Mouse (Mus musculus): ENCODE measurements around the gene Ampd2. TPM values are rescaled to one million over a fixed set of nuclear protein-coding genes. Genes with fewer than 3 reads are reported as not detected.

Ampd2 gene
- polyA plus RNA-seq, 1 experiment from 2014 or later: 50.1 TPM

- Histone ChIP-seq H3K9me3 (no peaks in the 10 kb centered on the region), H3K27me3 (no peaks in the 10 kb centered on the region), H3K36me3 (no peaks in the 10 kb centered on the region), H3K4me1 (no peaks in the 10 kb centered on the region), H3K9ac (no peak overlapping the region), H3K4me3 (no peak overlapping the region), H3K4me2 (no peak overlapping the region), H3K27ac (no peak overlapping the region)
- no peak for ATAC-seq (ENCODE audit: insufficient number of reproducible peaks, low FRiP score, low TSS enrichment, low read depth)
- 64% methylated on average over 4 of the region's 4 CpGs for WGBS
These were observed 61.1 kb downstream of the Ampd2 start for GRCm38 (mm10) chr3:108025318-108025717.

Other genes with a start within 250 kb of the Ampd2 start
- gene Eps8l3, start 209.4 kb downstream of the Ampd2 start, polyA plus RNA-seq (2015; fragmentation: Nextera tagmentation; extraction: Ambion mirVana): not detected in 2 replicates
- gene Gstm5, start 190.8 kb downstream of the Ampd2 start, polyA plus RNA-seq (2015; fragmentation: Nextera tagmentation; extraction: Ambion mirVana): 168 and 185 TPM in 2 replicates
- 10.7 and 11.9 TPM in 2 replicates for gene Gstm7, start 154.8 kb downstream of the Ampd2 start, polyA plus RNA-seq (2015; fragmentation: Nextera tagmentation; extraction: Ambion mirVana)
- gene Gstm6, start 142.9 kb downstream of the Ampd2 start, polyA plus RNA-seq (2015; fragmentation: Nextera tagmentation; extraction: Ambion mirVana): 6.8 and 7.4 TPM in 2 replicates
- gene Gstm3, start 117.4 kb downstream of the Ampd2 start, polyA plus RNA-seq (2015; fragmentation: Nextera tagmentation; extraction: Ambion mirVana): not detected in 2 replicates
- gene Gstm2, start 100.2 kb downstream of the Ampd2 start, polyA plus RNA-seq (2015; fragmentation: Nextera tagmentation; extraction: Ambion mirVana): 69.1 and 73.7 TPM in 2 replicates
- 56.1 and 63.9 TPM in 2 replicates for gene Gstm1, start 68.7 kb downstream of the Ampd2 start, polyA plus RNA-seq (2015; fragmentation: Nextera tagmentation; extraction: Ambion mirVana)
- gene Gstm4, start 41.8 kb downstream of the Ampd2 start, polyA plus RNA-seq (2015; fragmentation: Nextera tagmentation; extraction: Ambion mirVana): 14.0 and 14.2 TPM in 2 replicates
- 0.67 and 0.96 TPM in 2 replicates for gene Gnat2, start 6.1 kb upstream of the Ampd2 start, polyA plus RNA-seq (2015; fragmentation: Nextera tagmentation; extraction: Ambion mirVana)
- 179 and 183 TPM in 2 replicates for gene Gnai3, start 59.5 kb upstream of the Ampd2 start, polyA plus RNA-seq (2015; fragmentation: Nextera tagmentation; extraction: Ambion mirVana)
- 0.09 TPM in 2 replicates for gene Gpr61, start 68.2 kb upstream of the Ampd2 start, polyA plus RNA-seq (2015; fragmentation: Nextera tagmentation; extraction: Ambion mirVana)
- 4.7 and 5.4 TPM in 2 replicates for gene Amigo1, start 99.7 kb upstream of the Ampd2 start, polyA plus RNA-seq (2015; fragmentation: Nextera tagmentation; extraction: Ambion mirVana)
- 2.4 and 3.1 TPM in 2 replicates for gene Cyb561d1, start 114.6 kb upstream of the Ampd2 start, polyA plus RNA-seq (2015; fragmentation: Nextera tagmentation; extraction: Ambion mirVana)
- gene Atxn7l2, start 124.3 kb upstream of the Ampd2 start, polyA plus RNA-seq (2015; fragmentation: Nextera tagmentation; extraction: Ambion mirVana): 18.0 and 18.7 TPM in 2 replicates
- 2.8 and 7.6 TPM in 2 replicates for gene Sypl2, start 140.0 kb upstream of the Ampd2 start, polyA plus RNA-seq (2015; fragmentation: Nextera tagmentation; extraction: Ambion mirVana)
- gene Psma5, start 170.3 kb upstream of the Ampd2 start, polyA plus RNA-seq (2015; fragmentation: Nextera tagmentation; extraction: Ambion mirVana): 254 and 257 TPM in 2 replicates
- 10.2 and 12.8 TPM in 2 replicates for gene Sort1, start 197.4 kb upstream of the Ampd2 start, polyA plus RNA-seq (2015; fragmentation: Nextera tagmentation; extraction: Ambion mirVana)

Data from limb, embryonic 15.5 days (tissue).